Mouse (Mus musculus) liver, embryonic 18 days (tissue): ENCODE results near the gene Kpna3. TPM values are rescaled to one million over a fixed set of nuclear protein-coding genes. Genes with fewer than 3 reads are reported as not detected.

Source experiments
- polyA plus RNA-seq: library from polyadenylated mRNA; depleted of rRNA; stranded (reverse); fragments of >200 nt; gene quantifications from 2 replicates; pipeline ENCODE4 v1.2.3, GENCODE M21; 2012; rRNA removed

The Kpna3 gene
- polyA plus RNA-seq, result 8.5 and 9.0 TPM in 2 replicates

DNA sequence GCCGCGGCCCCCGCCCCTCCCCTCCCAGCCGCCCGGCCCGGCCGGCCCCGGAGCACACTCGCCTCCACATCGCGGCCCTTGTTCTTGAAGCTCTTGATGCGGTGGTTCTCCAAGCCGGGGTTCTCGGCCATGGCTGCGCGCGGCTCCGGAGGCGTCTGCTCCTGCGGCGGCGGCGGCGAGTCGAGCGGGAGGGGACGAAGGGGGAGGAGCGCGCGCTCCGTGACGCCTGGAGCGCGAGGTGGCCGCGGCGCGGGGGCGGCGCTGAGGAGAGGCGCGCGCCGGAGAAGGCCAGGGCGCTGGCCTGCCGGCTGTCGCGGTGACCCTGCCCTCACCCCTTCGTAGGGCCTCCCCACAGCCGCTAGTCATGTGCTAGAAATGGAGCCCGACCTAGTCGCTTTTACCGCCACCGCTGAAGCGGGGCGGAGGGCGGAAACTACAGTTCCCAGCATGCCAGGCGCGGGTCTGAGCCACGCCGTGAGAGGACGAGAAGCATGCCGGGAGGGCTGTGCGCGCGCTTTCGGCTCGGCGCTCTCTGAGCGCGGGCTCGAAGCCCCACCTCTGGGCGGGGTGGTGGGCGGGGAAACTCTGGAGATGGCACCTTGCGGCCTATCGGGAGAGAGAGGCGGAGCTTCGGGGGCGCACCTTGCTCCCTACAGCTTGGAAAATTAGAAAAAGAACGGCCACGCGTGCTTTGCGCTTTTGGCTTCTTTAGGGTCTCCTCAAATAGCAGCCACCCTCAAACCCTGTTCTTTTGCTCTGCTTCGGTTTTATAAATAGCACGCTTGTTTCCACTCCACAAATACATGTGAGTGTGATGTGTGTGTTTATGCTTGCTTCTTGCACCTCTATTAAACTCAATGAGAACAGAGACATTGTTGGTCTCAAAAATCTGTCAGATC lies at the start of gene Kpna3:
Kpna3 (minus strand) TSS at position 214 of the 899 bp plus-strand sequence.

DNA sequence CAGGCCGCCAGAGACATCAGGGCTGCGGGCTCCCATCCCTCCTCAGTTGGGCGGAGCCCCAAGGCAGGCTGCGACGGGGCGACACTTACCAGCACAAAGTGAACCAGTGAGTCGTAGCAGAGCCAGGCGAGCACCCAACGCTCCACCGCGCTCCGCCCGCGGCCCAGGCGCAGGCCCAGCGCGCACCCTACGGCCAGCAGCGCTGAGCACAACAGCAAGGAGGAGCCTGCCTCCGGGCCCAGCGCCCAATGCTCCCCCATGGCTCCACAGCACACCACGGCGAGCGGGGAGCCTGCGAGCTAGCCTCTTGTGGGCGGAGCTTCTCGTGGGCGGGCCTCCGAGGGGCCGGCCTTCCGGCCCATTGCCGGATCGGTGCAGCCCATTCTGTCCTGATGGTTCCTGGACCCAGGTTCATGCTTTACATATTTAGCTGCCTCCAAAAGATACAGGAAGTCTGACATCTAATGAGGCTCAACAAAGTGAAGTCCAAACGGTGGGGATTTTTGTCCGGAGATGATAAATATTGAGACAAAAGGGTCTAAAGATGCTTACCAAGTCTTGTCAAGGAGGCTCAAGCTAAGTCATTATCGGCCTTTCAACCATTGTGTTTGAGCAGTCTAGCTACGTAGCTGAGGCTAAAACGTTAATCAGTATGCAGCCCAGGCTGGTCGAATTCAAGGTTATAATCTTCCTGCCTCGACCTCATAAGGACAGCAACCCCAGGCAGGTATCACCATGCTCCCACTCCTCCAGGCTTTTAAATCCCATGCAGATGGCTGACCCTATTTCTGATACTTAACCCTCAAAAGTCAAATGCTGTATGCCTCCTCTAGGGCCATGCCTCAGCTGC lies 79.3 kb downstream of the Kpna3 start, which contains the start of gene Ebpl:
Ebpl (minus strand) TSS at position 309 of the 850 bp plus-strand sequence.

Other genes with a start within 250 kb of the Kpna3 start
- 0.02 and 0.06 TPM in 2 replicates for gene Sgcg, start 181.4 kb downstream of the Kpna3 start, polyA plus RNA-seq
- gene Arl11, start 130.1 kb downstream of the Kpna3 start, polyA plus RNA-seq, result 3.3 and 3.5 TPM in 2 replicates
- 2.1 and 3.3 TPM in 2 replicates for gene Ebpl, start 79.4 kb downstream of the Kpna3 start, polyA plus RNA-seq
- gene Spryd7, start 117.0 kb upstream of the Kpna3 start, polyA plus RNA-seq, result 4.2 TPM in 2 replicates
- gene Trim13, start 158.4 kb upstream of the Kpna3 start, polyA plus RNA-seq, result 1.7 and 2.5 TPM in 2 replicates
- gene Kcnrg, start 167.6 kb upstream of the Kpna3 start, polyA plus RNA-seq, result 0.02 TPM in 2 replicates